Mouse (Mus musculus): ENCODE measurements around the gene Hist1h2bn. TPM values are rescaled to one million over a fixed set of nuclear protein-coding genes. Genes with fewer than 3 reads are reported as not detected.
"Not testable (repeated sequence)": the region's sequence is repeated elsewhere in the genome, so short reads cannot be mapped to it uniquely, and the experiment has no call there.

Gene Hist1h2bn
- total and polyA plus RNA-seq, 3 experiments: 5.6 to 1,714 TPM; not detected in 1

DNA sequence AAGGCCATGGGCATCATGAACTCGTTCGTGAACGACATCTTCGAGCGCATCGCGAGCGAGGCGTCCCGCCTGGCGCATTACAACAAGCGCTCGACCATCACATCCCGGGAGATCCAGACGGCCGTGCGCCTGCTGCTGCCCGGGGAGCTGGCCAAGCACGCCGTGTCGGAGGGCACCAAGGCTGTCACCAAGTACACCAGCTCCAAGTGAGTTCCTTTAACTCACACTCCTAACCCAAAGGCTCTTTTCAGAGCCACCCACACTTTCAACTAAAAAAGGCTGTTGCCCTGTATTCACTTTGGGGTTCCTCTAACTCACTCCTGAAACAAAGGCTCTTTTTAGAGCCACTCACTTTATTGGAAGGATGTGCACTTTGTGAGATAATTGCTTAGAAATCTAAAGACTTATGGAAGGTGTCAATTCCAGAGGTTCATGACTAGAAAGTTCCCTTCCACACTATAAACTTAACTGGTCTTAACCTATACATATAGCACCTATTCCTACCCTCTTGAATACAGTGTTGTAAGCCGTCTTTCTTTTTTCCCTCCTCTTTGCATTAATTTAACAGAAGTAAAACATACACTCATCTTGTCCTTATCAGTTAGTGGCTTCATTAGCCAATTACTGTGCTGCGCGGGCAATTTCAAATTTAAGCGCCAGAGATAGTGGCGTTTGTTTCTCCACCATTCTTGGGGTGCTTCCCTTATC, 525 bp downstream of the Hist1h2bn start:
- Histone ChIP-seq H3K9ac (ENCODE audit: control insufficient read depth, low read depth, low read length, poor library complexity, severe bottlenecking) (peak overlapping the region; percentile 82), H3K4me3 (ENCODE audit: control insufficient read depth in 1 of 2, insufficient read depth in 1 of 2, low read depth in 2 of 2, low read length in 2 of 2) (peak overlapping the region in 1 of 2 experiments; percentile 23; a peak in 1 of 4 replicates), H3K36me3 (ENCODE audit: control insufficient read depth in 1 of 2, insufficient read depth in 2 of 2, low read length in 2 of 2) (peaks cover 0 to 19% of the 10 kb centered on the region in 2 experiments; a peak in 2 of 4 replicates), H3K27ac (ENCODE audit: control insufficient read depth, low read depth, low read length) (peak overlapping the region; percentile 97)
- TF ChIP-seq POLR2AphosphoS5 (IDR thresholded peaks at IDR 0.05; ENCODE audit: borderline replicate concordance, low read depth, low read length) (peak; percentile 83; the same call in 1 of the 2 replicates), UBTF (IDR thresholded peaks at IDR 0.05; ENCODE audit: borderline replicate concordance, insufficient read depth, low read depth, low read length) (peak; percentile 82; the same call in 1 of the 2 replicates), POLR2A (IDR thresholded peaks at IDR 0.05; ENCODE audit: control insufficient read depth in 1 of 2, insufficient read depth in 1 of 2, low read depth in 1 of 2, low read length in 2 of 2, poor library complexity in 1 of 2) (peak; percentile 88 to 92), TBP (IDR thresholded peaks at IDR 0.05; ENCODE audit: low read depth, low read length) (peak; percentile 83; the same call in 1 of the 2 replicates)
- not testable (repeated sequence) for H3K9me3 ChIP-seq (replicated peaks; ENCODE audit: insufficient read depth, low read length); H3K79me2 ChIP-seq (ENCODE audit: control insufficient read depth, insufficient read depth, low read length, poor library complexity); H3K4me1 ChIP-seq (ENCODE audit: control insufficient read depth in 1 of 2, insufficient read depth in 2 of 2, low read length in 2 of 2); H3K27me3 ChIP-seq (ENCODE audit: control insufficient read depth in 1 of 2, insufficient read depth in 2 of 2, low read length in 2 of 2)
- DNase-seq (ENCODE audit: low read depth, low spot score): peak; percentile 91

DNA sequence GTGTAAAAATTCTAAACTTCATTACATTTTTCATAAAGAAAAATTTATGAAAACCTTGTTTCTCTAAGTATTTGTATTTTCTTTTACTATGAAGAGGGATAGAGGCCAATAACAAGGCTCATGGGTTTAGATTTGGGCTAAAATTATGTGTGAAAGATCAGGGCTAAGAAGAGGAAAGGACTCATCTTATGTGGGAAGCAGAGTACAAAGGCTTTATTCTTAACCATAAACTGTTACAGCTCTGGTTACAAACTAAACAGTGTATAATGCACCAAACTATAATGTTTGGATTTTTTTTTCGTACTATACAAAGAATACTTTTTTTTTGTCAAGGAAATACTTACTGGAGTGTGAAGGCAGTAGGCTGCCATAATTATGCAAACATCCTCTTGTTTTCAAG, 1.8 kb downstream of the Hist1h2bn start:
- no peak overlapping the region; a peak in 1 of 4 replicates for H3K4me3 ChIP-seq (ENCODE audit: control insufficient read depth in 1 of 2, insufficient read depth in 1 of 2, low read depth in 2 of 2, low read length in 2 of 2)
- H3K27ac ChIP-seq (ENCODE audit: control insufficient read depth, low read depth, low read length): peak overlapping the region; percentile 97; the same call in 1 of the 2 replicates
- DNase-seq (ENCODE audit: low read depth, low spot score): peak; percentile 51
- no peaks in the 10 kb centered on the region for H3K9me3 ChIP-seq (replicated peaks; ENCODE audit: insufficient read depth, low read length)
- H3K79me2 ChIP-seq (ENCODE audit: control insufficient read depth, insufficient read depth, low read length, poor library complexity): no peaks in the 10 kb centered on the region; the same call in 1 of the 2 replicates
- peaks cover 0 to 5% of the 10 kb centered on the region in 2 experiments; a peak in 3 of 4 replicates for H3K4me1 ChIP-seq (ENCODE audit: control insufficient read depth in 1 of 2, insufficient read depth in 2 of 2, low read length in 2 of 2)
- no peaks in the 10 kb centered on the region for H3K27me3 ChIP-seq (ENCODE audit: control insufficient read depth in 1 of 2, insufficient read depth in 2 of 2, low read length in 2 of 2)
- TF ChIP-seq CTCF (IDR thresholded peaks at IDR 0.05 in 2 of 3, conservative IDR thresholded peaks at IDR 0.05 in 1 of 3; ENCODE audit: control insufficient read depth in 1 of 3, insufficient read depth in 1 of 3, low read depth in 2 of 3, low read length in 3 of 3, poor library complexity in 1 of 3, severe bottlenecking in 1 of 3) (no peak), E2F4 (IDR thresholded peaks at IDR 0.05; ENCODE audit: borderline replicate concordance, low read depth, low read length) (no peak), MEF2A (IDR thresholded peaks at IDR 0.05; ENCODE audit: extremely low read depth, insufficient replicate concordance, low read depth, low read length, poor library complexity, severe bottlenecking) (no peak), TBP (IDR thresholded peaks at IDR 0.05; ENCODE audit: low read depth, low read length) (no peak), EP300 (IDR thresholded peaks at IDR 0.05; ENCODE audit: low read depth in 1 of 2, low read length in 2 of 2) (no peak), MXI1 (IDR thresholded peaks at IDR 0.05; ENCODE audit: low read depth, low read length) (no peak), POLR2AphosphoS5 (IDR thresholded peaks at IDR 0.05; ENCODE audit: borderline replicate concordance, low read depth, low read length) (no peak), ZMIZ1 (IDR thresholded peaks at IDR 0.05; ENCODE audit: low read depth, low read length) (no peak), ELF1 (IDR thresholded peaks at IDR 0.05; ENCODE audit: low read depth, low read length) (no peak), ZNF384 (IDR thresholded peaks at IDR 0.05; ENCODE audit: low read depth, low read length) (no peak)
- peaks cover 0 to 19% of the 10 kb centered on the region in 2 experiments; a peak in 2 of 4 replicates for H3K36me3 ChIP-seq (ENCODE audit: control insufficient read depth in 1 of 2, insufficient read depth in 2 of 2, low read length in 2 of 2)
- H3K9ac ChIP-seq (ENCODE audit: control insufficient read depth, low read depth, low read length, poor library complexity, severe bottlenecking): peak overlapping the region; percentile 82

All from MEL (cell line).